Mouse (Mus musculus) forebrain, postnatal 0 days (tissue): ENCODE results near the gene A1cf. TPM values are rescaled to one million over a fixed set of nuclear protein-coding genes. Genes with fewer than 3 reads are reported as not detected.
A peak's percentile ranks its signal among the peaks of the same experiment; 100 is the strongest.

Source experiments
- ATAC-seq: fragments of 200-750 bp; cut with Nextera tagmentation; 2 replicates; pipeline ENCODE4 v1.8.0; 2017; ENCODE audit warnings: mild to moderate bottlenecking, moderate library complexity
- DNase-seq: peaks from one replicate; pipeline ENCODE4 v3.0.0-alpha.2; 2015
- H3K27ac ChIP-seq: fragments of 300-500 bp; sonication (generic); 2 replicates; pipeline ENCODE4 v1.5.1; 2014; ENCODE audit warnings: low read depth, mild to moderate bottlenecking, antibody characterized with exemption, low read length, moderate library complexity, mixed read lengths
- H3K27me3 ChIP-seq: fragments of 300-500 bp; sonication (generic); 2 replicates; pipeline ENCODE4 v1.6.1; 2014; ENCODE audit warnings: mild to moderate bottlenecking, low read length, mixed read lengths; ENCODE audit not compliant: insufficient read depth
- H3K36me3 ChIP-seq: fragments of 300-500 bp; sonication (generic); 2 replicates; pipeline ENCODE4 v1.6.1; 2014; ENCODE audit warnings: mild to moderate bottlenecking, moderate library complexity; ENCODE audit not compliant: insufficient read depth
- H3K4me1 ChIP-seq: fragments of 300-500 bp; sonication (generic); 2 replicates; pipeline ENCODE4 v1.6.1; 2014; ENCODE audit warnings: antibody characterized with exemption; ENCODE audit not compliant: insufficient read depth
- H3K4me2 ChIP-seq: fragments of 300-500 bp; sonication (generic); 2 replicates; pipeline ENCODE4 v1.6.1; 2014; ENCODE audit warnings: low read depth, mild to moderate bottlenecking, moderate library complexity
- H3K4me3 ChIP-seq: fragments of 300-500 bp; sonication (generic); 2 replicates; pipeline ENCODE4 v1.5.1; 2014; ENCODE audit warnings: low read depth, low read length, mixed read lengths
- H3K9ac ChIP-seq: fragments of 300-500 bp; sonication (generic); 2 replicates; pipeline ENCODE4 v1.6.1; 2014; ENCODE audit warnings: mild to moderate bottlenecking
- H3K9me3 ChIP-seq: fragments of 300-500 bp; sonication (generic); 2 replicates; pipeline ENCODE4 v1.6.1; 2016; ENCODE audit warnings: low read length
- CTCF ChIP-seq: sonication (generic); IDR thresholded peaks from 2 replicates; pipeline ENCODE4 v1.5.1; 2016; ENCODE audit warnings: antibody characterized with exemption, control low read depth, low read depth
- WGBS: fragments of 180-500 bp; shearing (Covaris S2); extraction: QIAGEN DNeasy Blood & Tissue Kit; methylation state at CpG from one replicate; pipeline ENCODE4 v1.1.7; 2014; 5-methylcytosine and 5-hydroxymethylcytosine counted together
- polyA plus RNA-seq: library from polyadenylated mRNA; unstranded; fragments of >200 nt; fragmentation: Nextera tagmentation; extraction: Ambion mirVana; gene quantifications from 2 replicates; pipeline ENCODE4 v1.2.1, GENCODE M21; 2015
- total RNA-seq: library from RNA; depleted of rRNA; stranded (reverse); fragments of >200 nt; gene quantifications from 2 replicates; pipeline ENCODE4 v1.2.3, GENCODE M21; 2014; rRNA removed

The A1cf gene
- total and polyA plus RNA-seq, 2 experiments from 2014 or later = not detected

DNA sequence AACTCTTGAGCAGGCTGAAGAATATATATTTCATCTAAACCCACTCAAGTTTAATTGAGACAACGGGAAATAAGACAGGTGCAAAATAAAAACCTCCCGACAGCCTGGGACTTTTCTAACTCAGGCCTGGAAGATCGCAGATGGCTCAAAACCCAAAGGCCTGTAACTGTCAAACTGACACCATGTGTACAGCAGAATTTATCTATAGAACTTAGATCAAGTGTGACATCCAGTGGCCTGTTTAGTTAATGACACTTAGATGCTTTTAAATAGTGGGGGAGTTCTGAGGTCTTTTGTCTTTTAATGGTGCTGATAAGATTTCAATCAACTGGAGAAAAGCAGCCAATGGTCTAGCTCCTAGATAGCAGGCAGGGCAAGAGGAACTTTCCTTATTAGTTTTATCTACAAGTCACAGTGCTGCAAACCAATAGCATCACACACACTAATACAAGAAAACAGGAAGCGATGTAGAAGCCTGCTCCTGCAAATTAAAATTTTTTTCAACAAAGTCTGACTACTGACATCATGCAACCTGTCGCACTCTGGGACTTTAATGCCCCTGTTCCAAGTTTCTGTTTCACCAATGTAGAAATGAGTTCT, 99.5 kb downstream of the A1cf start:
- H3K27me3 ChIP-seq = no peaks in the 10 kb centered on the region
- H3K4me3 ChIP-seq = no peak overlapping the region
- peak; percentile 53 for TF ChIP-seq CTCF
- no peak overlapping the region for H3K9ac ChIP-seq
- no peak overlapping the region for H3K27ac ChIP-seq
- H3K4me1 ChIP-seq = no peaks in the 10 kb centered on the region
- H3K36me3 ChIP-seq = no peaks in the 10 kb centered on the region
- no peaks in the 10 kb centered on the region for H3K9me3 ChIP-seq
- no peak overlapping the region for H3K4me2 ChIP-seq
- 72% methylated on average over 5 of the region's 5 CpGs for WGBS
- DNase-seq (peak; percentile 54), ATAC-seq (peak; percentile 55)

DNA sequence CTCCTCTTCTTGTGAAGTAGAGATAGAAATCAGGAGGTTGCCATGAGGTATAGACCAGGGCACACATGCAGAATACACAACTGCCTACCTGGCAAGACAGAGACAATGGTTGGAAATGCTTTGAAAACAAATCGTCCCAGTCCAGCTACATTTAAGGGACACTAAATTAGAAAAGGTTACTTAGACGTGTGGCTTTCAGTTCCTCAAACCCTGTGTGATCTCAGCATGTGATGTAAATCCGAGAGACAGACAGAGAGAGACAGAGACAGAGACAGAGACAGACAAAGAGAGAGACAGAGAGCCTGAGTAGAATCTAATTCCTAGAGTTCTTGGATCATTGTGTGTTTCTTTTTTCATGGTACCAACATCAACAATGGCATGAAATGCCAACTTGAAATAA, 102.8 kb downstream of the A1cf start:
- WGBS = 55% methylated on average over 3 of the region's 3 CpGs
- no peak overlapping the region for H3K4me3 ChIP-seq

GRCm38 (mm10) chr19:31971998-31972397, 103.4 kb downstream of the A1cf start:
- no peak overlapping the region for H3K4me2 ChIP-seq
- no peaks in the 10 kb centered on the region for H3K36me3 ChIP-seq
- TF ChIP-seq CTCF = peak; percentile 98
- ATAC-seq = peak; percentile 98
- no peaks in the 10 kb centered on the region for H3K27me3 ChIP-seq
- H3K9me3 ChIP-seq = no peaks in the 10 kb centered on the region
- H3K9ac ChIP-seq = no peak overlapping the region
- no peaks in the 10 kb centered on the region for H3K4me1 ChIP-seq
- WGBS = 9% methylated on average over 6 of the region's 6 CpGs
- H3K4me3 ChIP-seq = no peak overlapping the region
- peak; percentile 94 for DNase-seq
- no peak overlapping the region for H3K27ac ChIP-seq

More for the DNA sequence above, 102.8 kb downstream of the A1cf start:
- Histone ChIP-seq H3K4me1 (no peaks in the 10 kb centered on the region), H3K27ac (no peak overlapping the region), H3K4me2 (no peak overlapping the region), H3K36me3 (no peaks in the 10 kb centered on the region), H3K27me3 (no peaks in the 10 kb centered on the region), H3K9ac (no peak overlapping the region), H3K9me3 (no peaks in the 10 kb centered on the region)
- DNase-seq (no peak), ATAC-seq (no peak)
- no peak for TF ChIP-seq CTCF

DNA sequence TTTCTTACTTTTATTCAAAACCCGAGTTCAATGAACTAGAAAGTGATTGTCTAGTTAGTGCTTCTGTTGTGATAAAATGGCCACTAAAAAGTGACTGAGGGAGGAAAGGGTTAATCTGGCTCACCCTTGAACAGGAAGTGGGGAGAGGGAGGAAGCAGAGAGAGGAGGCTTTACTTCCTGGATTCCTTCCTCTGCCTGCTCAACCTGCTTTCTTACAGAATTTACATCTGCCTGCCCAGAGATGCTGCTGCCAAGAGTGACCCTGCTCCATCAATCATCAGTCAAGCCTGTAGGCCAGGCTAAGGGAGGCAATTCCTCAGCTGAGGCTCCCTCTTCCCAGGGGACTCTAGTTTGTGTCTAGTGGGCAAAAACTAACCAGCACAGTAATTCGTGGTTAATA, 107.3 kb downstream of the A1cf start:
- no peaks in the 10 kb centered on the region for H3K9me3 ChIP-seq
- H3K27me3 ChIP-seq = no peaks in the 10 kb centered on the region
- H3K4me2 ChIP-seq = no peak overlapping the region
- no peak for TF ChIP-seq CTCF
- DNase-seq = no peak
- no peak overlapping the region for H3K4me3 ChIP-seq
- no peak for ATAC-seq
- H3K27ac ChIP-seq = no peak overlapping the region
- no peaks in the 10 kb centered on the region for H3K4me1 ChIP-seq
- no peaks in the 10 kb centered on the region for H3K36me3 ChIP-seq
- H3K9ac ChIP-seq = no peak overlapping the region
- WGBS = 83% methylated on average over 2 of the region's 2 CpGs

DNA sequence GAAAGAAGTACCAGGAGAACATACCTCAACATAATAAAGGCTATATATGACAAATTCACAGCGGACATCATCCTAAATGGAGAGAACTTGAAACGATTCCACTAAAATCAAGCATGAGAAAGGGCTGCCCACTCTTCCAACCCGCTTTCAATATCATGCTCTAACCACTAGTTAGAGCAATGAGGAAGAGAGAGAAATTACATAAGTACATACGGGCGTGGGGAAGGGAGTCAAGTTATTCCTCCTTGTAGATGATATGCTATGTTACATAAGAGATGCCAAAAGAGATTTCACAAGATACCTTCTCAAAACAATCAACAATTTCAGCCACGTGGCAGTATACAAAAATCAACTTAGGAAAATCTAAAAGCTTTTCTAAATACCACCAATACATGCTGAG, 122.5 kb downstream of the A1cf start:
- Histone ChIP-seq H3K4me3 (no peak overlapping the region), H3K4me2 (no peak overlapping the region), H3K9me3 (no peaks in the 10 kb centered on the region), H3K27ac (no peak overlapping the region), H3K36me3 (no peaks in the 10 kb centered on the region), H3K27me3 (no peaks in the 10 kb centered on the region), H3K9ac (no peak overlapping the region), H3K4me1 (no peaks in the 10 kb centered on the region)
- WGBS = 92% methylated on average over 6 of the region's 6 CpGs
- no peak for DNase-seq
- no peak for TF ChIP-seq CTCF
- ATAC-seq = no peak

DNA sequence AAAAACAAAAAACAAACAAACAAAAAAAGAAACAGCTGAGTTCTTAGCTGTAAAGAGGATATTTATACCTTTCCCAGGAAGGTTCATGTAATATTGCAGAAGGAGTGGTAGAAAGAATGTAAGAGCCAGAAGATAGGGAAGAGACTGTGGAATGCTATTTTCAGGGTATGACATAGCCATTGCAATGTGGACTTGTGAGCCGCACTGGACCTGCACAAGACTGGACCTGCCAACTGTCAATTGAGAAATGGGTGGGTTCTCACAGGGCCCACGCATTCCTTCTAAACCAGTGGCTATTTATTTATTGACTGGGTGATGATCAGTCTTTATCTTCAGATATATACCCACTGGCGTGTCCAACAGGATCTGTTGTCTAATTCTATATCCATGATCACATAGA, 128.4 kb downstream of the A1cf start:
- Histone ChIP-seq H3K9ac (no peak overlapping the region), H3K27ac (no peak overlapping the region), H3K36me3 (no peaks in the 10 kb centered on the region), H3K4me2 (no peak overlapping the region), H3K27me3 (no peaks in the 10 kb centered on the region), H3K9me3 (no peaks in the 10 kb centered on the region), H3K4me1 (no peaks in the 10 kb centered on the region), H3K4me3 (no peak overlapping the region)
- no peak for TF ChIP-seq CTCF
- DNase-seq = no peak
- no peak for ATAC-seq
- 94% methylated on average over 3 of the region's 3 CpGs for WGBS

Other genes with a start within 250 kb of the A1cf start
- gene Prkg1, start 103.7 kb upstream of the A1cf start, total RNA-seq = 9.9 and 10.6 TPM in 2 replicates
- gene Prkg1, start 103.7 kb upstream of the A1cf start, polyA plus RNA-seq = 1.8 and 3.2 TPM in 2 replicates
- gene Asah2, start 239.4 kb downstream of the A1cf start, total RNA-seq = 2.4 and 2.6 TPM in 2 replicates
- 0.18 and 0.44 TPM in 2 replicates for gene Asah2, start 239.4 kb downstream of the A1cf start, polyA plus RNA-seq